Mouse (Mus musculus): ENCODE measurements around the gene Nubpl. TPM values are rescaled to one million over a fixed set of nuclear protein-coding genes. Genes with fewer than 3 reads are reported as not detected.

Gene Nubpl
- 4.6 TPM for total RNA-seq (2023)

DNA sequence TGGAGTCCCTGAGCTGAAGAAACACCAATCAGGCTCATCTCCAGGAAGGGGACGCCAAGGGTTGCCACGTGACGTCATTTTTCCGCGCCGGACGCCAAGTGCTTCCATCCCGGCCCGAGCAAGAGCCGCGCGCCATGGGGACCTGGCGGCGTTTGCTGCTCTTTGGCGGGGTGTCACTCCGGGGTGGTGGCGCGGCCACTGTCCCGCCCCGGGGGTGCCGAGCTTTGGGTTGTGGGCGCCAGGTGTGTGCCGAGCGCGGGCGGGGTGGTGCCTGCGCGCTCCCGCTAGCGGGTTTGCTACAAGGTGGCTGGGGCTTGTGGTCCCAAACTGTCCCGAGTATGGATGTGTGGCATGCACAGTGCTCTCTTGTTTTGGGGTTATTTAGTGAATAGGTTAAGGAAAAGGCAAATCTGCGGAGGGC is at the start of gene Nubpl:
TSS of gene Nubpl (plus strand) at position 88 of the 421 bp plus-strand sequence.

Other genes with a start within 250 kb of the Nubpl start
- 32.4 TPM for gene Heatr5a, start 126.4 kb upstream of the Nubpl start, total RNA-seq (2023)
- gene Dtd2, start 91.2 kb upstream of the Nubpl start, total RNA-seq (2023) = 2.0 TPM
- gene Gpr33, start 69.7 kb upstream of the Nubpl start, total RNA-seq (2023) = not detected

All from CD4-positive naive resting alpha-beta T cell, adult 76 days (primary cell).